Mouse (Mus musculus) kidney, embryonic 14.5 days (tissue): ENCODE data around the gene Obscn. TPM values are rescaled to one million over a fixed set of nuclear protein-coding genes. Genes with fewer than 3 reads are reported as not detected.

Source experiments
- ATAC-seq: fragments of 200-750 bp; cut with Nextera tagmentation; 2 replicates; pipeline ENCODE4 v1.8.0; 2017; ENCODE audit warnings: moderate number of reproducible peaks, mild to moderate bottlenecking, moderate TSS enrichment, moderate library complexity; ENCODE audit not compliant: low FRiP score, low TSS enrichment
- H3K27ac ChIP-seq: fragments of 300-500 bp; sonication (generic); 2 replicates; pipeline ENCODE4 v1.5.1; 2014; ENCODE audit warnings: low read depth, mild to moderate bottlenecking, low read length, moderate library complexity, mixed read lengths
- H3K27me3 ChIP-seq: fragments of 300-500 bp; sonication (generic); 2 replicates; pipeline ENCODE4 v1.6.1; 2014; ENCODE audit warnings: mild to moderate bottlenecking, low read length; ENCODE audit not compliant: control insufficient read depth, insufficient read depth
- H3K36me3 ChIP-seq: fragments of 300-500 bp; sonication (generic); 2 replicates; pipeline ENCODE4 v1.6.1; 2014; ENCODE audit warnings: low read length, mixed read lengths; ENCODE audit not compliant: control insufficient read depth, insufficient read depth
- H3K4me1 ChIP-seq: fragments of 300-500 bp; sonication (generic); 2 replicates; pipeline ENCODE4 v1.6.1; 2014; ENCODE audit warnings: low read length, mixed read lengths; ENCODE audit not compliant: control insufficient read depth, insufficient read depth
- H3K4me2 ChIP-seq: fragments of 300-500 bp; sonication (generic); replicated peaks from 2 replicates; pipeline ENCODE4 v1.6.1; 2014; ENCODE audit warnings: low read depth, mild to moderate bottlenecking, low read length
- H3K4me3 ChIP-seq: fragments of 300-500 bp; sonication (generic); 2 replicates; pipeline ENCODE4 v1.5.1; 2014; ENCODE audit warnings: mild to moderate bottlenecking, low read length
- H3K9ac ChIP-seq: fragments of 300-500 bp; sonication (generic); 2 replicates; pipeline ENCODE4 v1.6.1; 2014; ENCODE audit warnings: low read depth, mild to moderate bottlenecking, low read length, moderate library complexity
- H3K9me3 ChIP-seq: fragments of 300-500 bp; sonication (generic); 2 replicates; pipeline ENCODE4 v1.6.1; 2016; ENCODE audit warnings: low read length; ENCODE audit not compliant: control insufficient read depth
- WGBS: fragments of 180-500 bp; shearing (Covaris S2); extraction: QIAGEN DNeasy Blood & Tissue Kit; methylation state at CpG from one replicate; pipeline ENCODE4 v1.1.7; 2014; 5-methylcytosine and 5-hydroxymethylcytosine counted together
- polyA plus RNA-seq: library from polyadenylated mRNA; unstranded; fragments of >200 nt; fragmentation: Nextera tagmentation; extraction: Ambion mirVana; gene quantifications from 2 replicates; pipeline ENCODE4 v1.2.1, GENCODE M21; 2014

Gene Obscn
- polyA plus RNA-seq, 1 experiment from 2014 or later = 0.51 TPM

DNA sequence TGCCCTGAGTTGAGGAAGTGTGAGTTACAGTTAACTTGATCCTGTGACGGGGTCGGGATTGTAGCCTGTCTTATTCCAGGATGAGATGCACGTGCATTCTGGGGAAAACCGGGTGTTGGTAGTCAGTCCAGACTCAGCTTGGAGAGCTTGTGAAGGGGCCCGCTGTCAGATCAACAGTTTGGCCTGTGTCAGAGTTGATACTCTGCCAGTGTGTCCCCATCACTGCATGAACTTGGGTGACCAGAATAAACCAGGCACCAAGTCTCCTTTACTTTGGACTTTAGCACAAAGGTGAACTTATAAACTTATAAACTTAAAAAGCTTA, 157.5 kb downstream of the Obscn start:
- no peak for ATAC-seq
- peaks cover 19% of the 10 kb centered on the region for H3K36me3 ChIP-seq
- H3K27ac ChIP-seq = no peak overlapping the region
- H3K9me3 ChIP-seq = no peaks in the 10 kb centered on the region
- H3K4me1 ChIP-seq = peaks cover 22% of the 10 kb centered on the region
- H3K4me2 ChIP-seq = peak overlapping the region; percentile 78
- WGBS = 3% methylated on average over 5 of the region's 5 CpGs
- no peaks in the 10 kb centered on the region for H3K27me3 ChIP-seq
- peak overlapping the region; percentile 87 for H3K4me3 ChIP-seq
- peak overlapping the region; percentile 84 for H3K9ac ChIP-seq

DNA sequence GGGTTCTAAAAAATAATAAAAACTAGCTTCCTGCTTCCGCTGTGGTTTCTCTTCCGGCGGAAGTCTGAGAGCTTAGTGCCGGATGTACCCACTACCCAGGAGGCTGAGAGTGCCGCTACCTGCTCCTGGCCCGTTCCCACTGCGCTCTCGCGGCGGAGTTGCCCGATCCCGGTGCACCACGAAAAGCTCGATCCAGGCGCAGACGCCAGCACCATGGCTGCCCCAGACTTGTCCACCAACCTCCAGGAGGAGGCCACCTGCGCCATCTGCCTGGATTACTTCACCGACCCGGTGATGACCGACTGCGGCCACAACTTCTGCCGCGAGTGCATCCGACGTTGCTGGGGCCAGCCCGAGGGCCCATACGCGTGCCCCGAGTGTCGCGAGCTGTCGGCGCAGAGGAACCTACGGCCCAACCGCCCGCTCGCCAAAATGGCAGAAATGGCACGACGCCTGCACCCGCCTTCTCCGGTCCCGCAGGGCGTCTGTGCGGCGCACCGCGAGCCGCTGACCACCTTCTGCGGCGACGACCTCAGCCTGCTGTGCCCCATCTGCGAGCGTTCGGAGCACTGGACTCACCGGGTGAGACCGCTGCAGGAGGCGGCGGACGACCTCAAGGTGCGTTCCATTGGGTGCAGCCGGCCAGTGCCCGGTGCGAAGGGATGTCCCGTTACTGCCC, 158.0 kb downstream of the Obscn start, which contains the start of gene Trim11:
Gene Trim11 (plus strand): TSS at position 67 of the 679 bp plus-strand sequence.
- peak within 1 kb of the TSS; percentile 87 for H3K4me3 ChIP-seq
- under 1% methylated on average over 64 of the region's 64 CpGs for WGBS
- H3K36me3 ChIP-seq = peaks cover 17% of the 10 kb centered on the region
- H3K9ac ChIP-seq = peak within 1 kb of the TSS; percentile 84
- no peaks in the 10 kb centered on the region for H3K27me3 ChIP-seq
- H3K4me1 ChIP-seq = peaks cover 22% of the 10 kb centered on the region
- H3K4me2 ChIP-seq = peak within 1 kb of the TSS; percentile 78
- no peaks in the 10 kb centered on the region for H3K9me3 ChIP-seq
- ATAC-seq = peak; percentile 82
- H3K27ac ChIP-seq = peak within 1 kb of the TSS; percentile 81

DNA sequence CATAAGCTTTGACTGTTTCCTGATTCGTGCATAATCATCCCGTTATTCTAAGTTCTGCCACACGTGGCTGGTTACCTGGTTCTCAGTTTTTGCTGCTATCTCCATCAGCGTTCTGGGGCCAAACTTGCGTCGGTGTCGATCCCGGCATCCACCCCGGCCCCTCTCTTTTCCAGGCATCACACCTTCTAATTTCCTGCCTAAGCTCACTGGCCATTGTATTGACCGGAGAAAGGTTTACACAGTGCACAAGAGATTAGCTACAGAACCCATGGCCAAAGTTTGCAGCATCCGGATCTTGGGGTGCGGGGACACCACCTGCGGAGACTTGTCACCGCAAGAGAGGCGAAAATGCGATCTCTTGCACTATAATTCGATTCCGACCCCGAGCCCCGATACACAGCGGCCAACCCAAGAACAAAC, 158.6 kb downstream of the Obscn start:
- peak overlapping the region; percentile 84 for H3K9ac ChIP-seq
- no peaks in the 10 kb centered on the region for H3K9me3 ChIP-seq
- H3K4me3 ChIP-seq = peak overlapping the region; percentile 87
- H3K27me3 ChIP-seq = no peaks in the 10 kb centered on the region
- H3K36me3 ChIP-seq = peaks cover 13% of the 10 kb centered on the region
- H3K4me2 ChIP-seq = peak overlapping the region; percentile 78
- H3K27ac ChIP-seq = peak overlapping the region; percentile 81
- H3K4me1 ChIP-seq = peaks cover 22% of the 10 kb centered on the region
- under 1% methylated on average over 21 of the region's 21 CpGs for WGBS
- peak; percentile 3; the same call in 1 of the 2 replicates for ATAC-seq

DNA sequence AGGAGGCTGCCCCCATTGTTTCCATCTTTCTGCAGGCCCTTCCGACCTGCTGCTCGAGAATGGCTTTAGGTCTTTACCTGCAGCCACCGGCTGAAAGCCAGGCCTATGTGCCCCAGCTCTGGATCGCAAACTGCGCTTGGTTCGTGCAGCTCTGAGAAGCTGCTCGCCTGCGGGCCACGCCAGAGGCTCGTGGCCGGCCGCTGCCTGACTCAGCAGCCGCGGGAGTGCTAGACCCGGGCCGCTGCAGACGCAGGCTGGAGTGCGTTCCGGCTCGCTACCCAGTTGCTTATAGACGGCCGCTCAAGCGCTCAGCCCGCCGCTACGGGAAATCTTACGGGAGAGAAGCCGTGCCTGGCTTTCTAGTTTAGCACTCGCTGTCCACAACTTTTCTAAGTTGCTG, 159.1 kb downstream of the Obscn start:
- WGBS = under 1% methylated on average over 29 of the region's 29 CpGs
- Histone ChIP-seq H3K36me3 (peaks cover 9% of the 10 kb centered on the region), H3K9me3 (no peaks in the 10 kb centered on the region), H3K9ac (peak overlapping the region; percentile 84), H3K4me2 (peak overlapping the region; percentile 78), H3K27me3 (no peaks in the 10 kb centered on the region), H3K4me3 (peak overlapping the region; percentile 87), H3K27ac (peak overlapping the region; percentile 81), H3K4me1 (peaks cover 22% of the 10 kb centered on the region)
- no peak; the same call in 1 of the 2 replicates for ATAC-seq

DNA sequence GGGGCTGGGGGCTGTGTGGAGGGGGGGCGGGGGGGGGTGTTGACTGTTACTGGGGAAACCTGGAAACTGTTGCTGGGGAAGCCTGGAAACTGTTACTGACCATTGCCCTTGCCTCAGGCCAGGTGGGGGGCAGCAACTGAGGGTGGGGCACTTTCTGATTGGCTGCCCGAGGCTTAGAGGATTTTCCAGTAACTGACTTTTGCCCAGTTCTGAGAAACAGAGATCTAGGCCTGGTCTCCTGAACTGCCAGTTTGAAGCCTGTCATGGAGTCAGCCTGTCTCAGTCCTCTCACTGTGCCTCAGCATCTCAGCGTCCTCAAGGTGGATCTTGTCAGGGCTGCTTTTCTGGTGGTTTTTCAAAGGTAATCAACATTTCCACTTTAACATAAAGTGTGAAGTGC, 161.8 kb downstream of the Obscn start:
- ATAC-seq = no peak
- H3K36me3 ChIP-seq = peaks cover 7% of the 10 kb centered on the region; the same call in 1 of the 2 replicates

DNA sequence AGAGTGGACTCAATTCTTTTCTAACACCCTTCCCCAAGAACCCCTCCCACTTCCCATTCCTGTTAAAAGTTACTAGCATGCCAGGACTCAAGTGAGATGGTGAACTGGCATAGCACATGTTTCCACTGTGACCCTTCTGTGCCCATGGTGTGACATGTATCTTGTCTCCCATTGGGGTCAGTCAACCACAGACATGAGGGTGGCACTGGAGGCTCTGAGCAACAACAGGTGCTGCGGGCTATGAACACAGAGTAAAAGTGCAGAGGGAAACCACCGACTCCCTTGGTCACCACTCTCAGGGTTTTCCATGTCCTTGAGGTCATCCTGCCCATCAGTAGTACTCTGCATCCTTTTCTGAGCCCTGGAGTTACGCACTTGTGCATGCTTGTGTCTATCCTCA, 164.4 kb downstream of the Obscn start:
- Histone ChIP-seq H3K4me2 (no peak overlapping the region), H3K4me1 (no peaks in the 10 kb centered on the region; the same call in 1 of the 2 replicates), H3K27me3 (no peaks in the 10 kb centered on the region), H3K4me3 (no peak overlapping the region), H3K9ac (no peak overlapping the region), H3K27ac (no peak overlapping the region), H3K36me3 (peaks cover 7% of the 10 kb centered on the region; the same call in 1 of the 2 replicates), H3K9me3 (no peaks in the 10 kb centered on the region)
- WGBS = 92% methylated on average over 3 of the region's 3 CpGs
- no peak for ATAC-seq

More for the DNA sequence above, 161.8 kb downstream of the Obscn start:
- Histone ChIP-seq H3K9me3 (no peaks in the 10 kb centered on the region), H3K27me3 (no peaks in the 10 kb centered on the region), H3K4me2 (no peak overlapping the region), H3K27ac (no peak overlapping the region), H3K9ac (no peak overlapping the region), H3K4me1 (peaks cover 8% of the 10 kb centered on the region), H3K4me3 (no peak overlapping the region)
- 89% methylated on average over 3 of the region's 3 CpGs for WGBS

DNA sequence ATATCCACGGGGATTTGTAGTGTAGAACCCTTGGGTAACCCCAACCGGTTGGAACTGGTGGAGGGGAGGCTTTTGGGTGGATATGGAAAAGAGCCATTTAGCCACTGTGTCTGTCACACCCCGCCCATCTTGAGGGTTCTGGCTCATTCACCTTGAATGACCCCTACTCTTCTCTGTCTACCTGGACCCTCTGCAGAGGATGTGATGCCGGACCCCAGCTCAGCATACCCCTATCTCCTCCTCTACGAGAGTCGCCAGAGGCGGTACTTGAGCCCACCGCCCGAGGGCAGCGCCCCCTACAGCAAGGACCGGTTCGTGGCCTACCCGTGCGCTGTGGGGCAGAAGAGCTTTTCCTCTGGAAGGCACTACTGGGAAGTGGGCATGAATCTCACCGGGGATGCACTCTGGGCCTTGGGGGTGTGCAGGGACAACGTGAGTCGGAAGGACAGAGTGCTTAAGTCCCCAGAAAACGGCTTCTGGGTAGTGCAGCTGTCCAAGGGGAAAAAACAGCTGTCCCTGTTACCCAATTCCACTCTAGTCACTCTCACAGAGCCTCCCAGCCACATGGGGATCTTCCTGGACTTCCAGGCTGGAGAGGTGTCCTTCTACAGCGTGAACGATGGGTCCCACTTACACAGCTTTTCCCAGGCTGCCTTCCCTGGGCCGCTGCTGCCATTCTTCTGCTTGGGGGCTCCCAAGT, 165.2 kb downstream of the Obscn start:
- H3K4me1 ChIP-seq = no peaks in the 10 kb centered on the region; the same call in 1 of the 2 replicates
- H3K4me3 ChIP-seq = no peak overlapping the region
- H3K27ac ChIP-seq = no peak overlapping the region
- H3K9ac ChIP-seq = 0 out of 2 replicates have a peak overlapping the region, but pooled peaks have one; percentile 7
- ATAC-seq = no peak
- H3K4me2 ChIP-seq = no peak overlapping the region
- 93% methylated on average over 21 of the region's 21 CpGs for WGBS
- no peaks in the 10 kb centered on the region for H3K9me3 ChIP-seq
- H3K27me3 ChIP-seq = no peaks in the 10 kb centered on the region
- H3K36me3 ChIP-seq = peaks cover 7% of the 10 kb centered on the region; the same call in 1 of the 2 replicates

DNA sequence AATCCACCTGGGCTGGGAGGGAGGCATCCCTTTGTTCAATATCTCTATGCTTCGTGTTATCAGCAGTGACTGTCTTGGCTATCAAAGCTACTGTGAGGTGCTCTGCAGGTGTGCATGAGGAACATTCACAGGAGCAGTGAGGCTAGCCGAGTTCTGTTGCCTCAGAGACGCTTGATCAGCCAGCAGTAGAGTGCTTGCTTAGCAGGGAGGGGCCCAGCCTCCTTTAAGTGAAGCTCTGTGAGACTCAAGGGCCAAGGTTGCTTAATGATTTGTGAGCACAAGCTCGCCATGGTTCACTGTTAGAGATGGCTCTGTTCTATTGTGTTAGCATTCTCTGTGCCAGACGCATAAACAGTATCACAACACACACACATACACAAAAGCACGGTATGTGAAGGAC, 166.5 kb downstream of the Obscn start:
- Histone ChIP-seq H3K36me3 (peaks cover 7% of the 10 kb centered on the region; the same call in 1 of the 2 replicates), H3K4me2 (no peak overlapping the region)

DNA sequence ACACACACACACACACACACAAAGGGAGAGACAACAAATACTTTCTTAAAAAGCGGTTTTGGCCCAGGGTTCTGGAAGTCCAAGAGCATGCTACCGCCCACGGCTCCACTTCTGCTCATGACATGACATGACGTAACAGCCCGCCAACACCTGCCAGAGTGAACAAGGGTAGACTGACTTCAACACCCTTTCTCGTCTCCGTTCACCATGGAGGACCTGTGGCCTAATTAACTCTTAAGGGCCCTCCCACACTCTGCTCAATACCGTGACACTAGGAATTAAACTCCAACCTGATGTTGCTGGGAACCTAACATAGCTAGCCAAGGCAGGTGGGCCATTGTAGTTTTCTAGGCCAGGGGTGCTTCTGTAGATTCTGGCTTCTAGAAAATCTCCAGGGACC, 167.2 kb downstream of the Obscn start:
- 61% methylated on average over 8 of the region's 8 CpGs for WGBS
- ATAC-seq = no peak
- Histone ChIP-seq H3K4me2 (no peak overlapping the region), H3K27ac (peak overlapping the region; percentile 60; the same call in 1 of the 2 replicates), H3K4me3 (no peak overlapping the region), H3K36me3 (peaks cover 3% of the 10 kb centered on the region; the same call in 1 of the 2 replicates), H3K9me3 (no peaks in the 10 kb centered on the region), H3K9ac (no peak overlapping the region), H3K4me1 (peaks cover 10% of the 10 kb centered on the region), H3K27me3 (no peaks in the 10 kb centered on the region)

More for the DNA sequence above, 166.5 kb downstream of the Obscn start:
- Histone ChIP-seq H3K27me3 (no peaks in the 10 kb centered on the region), H3K9ac (no peak overlapping the region), H3K4me1 (peaks cover 8% of the 10 kb centered on the region), H3K9me3 (no peaks in the 10 kb centered on the region), H3K27ac (peak overlapping the region; percentile 60; the same call in 1 of the 2 replicates), H3K4me3 (no peak overlapping the region)
- WGBS = 46% methylated on average over 6 of the region's 6 CpGs
- peak; percentile 61; the same call in 1 of the 2 replicates for ATAC-seq
